Mouse (Mus musculus): Measurements from ENCODE around the gene Zfp867.

GRCm38 (mm10) chr11:59514381-59514780 lies 42.1 kb upstream of the Zfp867 start:
- TF ChIP-seq CTCF (conservative IDR thresholded peaks at IDR 0.05; ENCODE audit: insufficient read depth, insufficient read length, low read depth, low read length) (no peak), POLR2A (IDR thresholded peaks at IDR 0.05; ENCODE audit: low read depth, low read length) (no peak)
